In genomic region chr5:123094238-123094991, GRCm38 (mm10) we compare ENCODE assay signal across 10 mouse cellular contexts. TPM values are rescaled to one million over a fixed set of nuclear protein-coding genes. Genes with fewer than 3 reads are reported as not detected.
DNase-seq lines count a peak whose midpoint lies in the region; ATAC-seq and TF ChIP-seq lines count a peak whose summit lies in the region.
"Had no signal": no experiment of that assay in that cellular context is flagged by ENCODE, and none has a peak within 500 bp of the region (broad histone marks: within the 10 kb centered on the region; RNA-seq: fewer than 3 reads in every experiment).

No protein-coding gene starts in this region.

- TF ChIP-seq CTCF in gastrocnemius, adult 2 months (IDR thresholded peaks at IDR 0.05), result no peak

- H3K9me3 ChIP-seq in heart, embryonic 10.5 days, result no peaks in the 10 kb centered on the region
- H3K9me3 ChIP-seq in hindbrain, embryonic 14.5 days (ENCODE audit: control insufficient read depth, low read length), result no peaks in the 10 kb centered on the region
- no peaks in the 10 kb centered on the region for H3K9me3 ChIP-seq in liver, embryonic 13.5 days (replicated peaks)

- DNase-seq in heart, embryonic 10.5 days (ENCODE audit: low spot score), result no peak
- DNase-seq in heart, adult 9 months (ENCODE audit: low spot score in 2 of 2), result no peak
- DNase-seq in MEL-GATA-1-ER (ENCODE audit: extremely low read depth, low read depth), result peak; percentile 85
- peak; percentile 49 for DNase-seq in hindbrain, embryonic 14.5 days (ENCODE audit: low spot score)
- DNase-seq in liver, embryonic 13.5 days, result peak; percentile 83
- DNase-seq in gastrocnemius, adult 2 months, result no peak
- DNase-seq in gastrocnemius, postnatal 10 days, result no peak
- no peak for DNase-seq in cerebellum, adult 8-10 months

- H3K27me3 ChIP-seq in heart, embryonic 10.5 days (ENCODE audit: insufficient read depth, poor library complexity, severe bottlenecking), result no peaks in the 10 kb centered on the region
- H3K27me3 ChIP-seq in hindbrain, embryonic 14.5 days (ENCODE audit: control insufficient read depth, insufficient read depth, low read length), result no peaks in the 10 kb centered on the region
- no peaks in the 10 kb centered on the region for H3K27me3 ChIP-seq in liver, embryonic 13.5 days
- H3K27me3 ChIP-seq: CH12.LX had no signal

- peaks cover 19% of the 10 kb centered on the region; the same call in 1 of the 2 replicates for H3K36me3 ChIP-seq in heart, embryonic 10.5 days
- 0 out of 2 replicates have a peak, but pooled peaks cover 3% of the 10 kb centered on the region for H3K36me3 ChIP-seq in hindbrain, embryonic 14.5 days (replicated peaks; ENCODE audit: control insufficient read depth, insufficient read depth)
- peaks cover 32% of the 10 kb centered on the region for H3K36me3 ChIP-seq in liver, embryonic 13.5 days

- ATAC-seq in hindbrain, embryonic 14.5 days (ENCODE audit: low FRiP score), result no peak
- ATAC-seq in liver, embryonic 13.5 days (ENCODE audit: low read depth), result peak; percentile 86

- no peak overlapping the region for H3K4me3 ChIP-seq in heart, embryonic 10.5 days
- H3K4me3 ChIP-seq in hindbrain, embryonic 14.5 days (replicated peaks; ENCODE audit: low read length), result no peak overlapping the region
- H3K4me3 ChIP-seq in liver, embryonic 13.5 days (replicated peaks), result peak overlapping the region; percentile 38
- H3K4me3 ChIP-seq in gastrocnemius, adult 2 months, result no peak overlapping the region

- WGBS in heart, embryonic 10.5 days, result 80% methylated on average over 25 of the region's 25 CpGs
- WGBS in hindbrain, embryonic 14.5 days, result 73% methylated on average over 25 of the region's 25 CpGs
- 37% methylated on average over 25 of the region's 25 CpGs for WGBS in liver, embryonic 13.5 days (ENCODE audit: insufficient replicate concordance)

- H3K4me1 ChIP-seq in heart, embryonic 10.5 days, result peaks cover 14% of the 10 kb centered on the region
- H3K4me1 ChIP-seq in hindbrain, embryonic 14.5 days (replicated peaks; ENCODE audit: control insufficient read depth, insufficient read depth, low read length), result no peaks in the 10 kb centered on the region
- H3K4me1 ChIP-seq in liver, embryonic 13.5 days (replicated peaks), result peaks cover 81% of the 10 kb centered on the region

- H3K27ac ChIP-seq in heart, embryonic 10.5 days, result peak overlapping the region; percentile 59; the same call in 1 of the 2 replicates
- no peak overlapping the region for H3K27ac ChIP-seq in hindbrain, embryonic 14.5 days
- peak overlapping the region; percentile 99 for H3K27ac ChIP-seq in liver, embryonic 13.5 days
- no peak overlapping the region for H3K27ac ChIP-seq in gastrocnemius, adult 2 months

- no peak overlapping the region for H3K4me2 ChIP-seq in hindbrain, embryonic 14.5 days (replicated peaks)
- peak overlapping the region; percentile 78 for H3K4me2 ChIP-seq in liver, embryonic 13.5 days

- intact Hi-C loops in gastrocnemius, adult 2 months (cut with DNase I), result no loop called here

- no peak overlapping the region for H3K9ac ChIP-seq in hindbrain, embryonic 14.5 days
- peak overlapping the region; percentile 75 for H3K9ac ChIP-seq in liver, embryonic 13.5 days

RNA-seq across cellular contexts. Expression of gene Tmem120b, which starts 26.2 kb away (rescaled TPM):
- 13.6 and 14.3 TPM in 2 replicates for polyA plus RNA-seq in heart, embryonic 10.5 days (2016; fragmentation: Nextera tagmentation; extraction: Ambion mirVana)
- polyA plus RNA-seq in hindbrain, embryonic 14.5 days (2014; fragmentation: Nextera tagmentation; extraction: Ambion mirVana), result 13.0 and 14.0 TPM in 2 replicates
- 23.0 and 24.2 TPM in 2 replicates for polyA plus RNA-seq in liver, embryonic 13.5 days (2015; fragmentation: Nextera tagmentation; extraction: Ambion mirVana)
- total RNA-seq in gastrocnemius, adult 2 months (2021), result 10 to 100 TPM; 19.2 to 23.2 TPM
- total RNA-seq in gastrocnemius, postnatal 10 days (2021), result 10 to 100 TPM; 16.3 to 16.9 TPM

RNA-seq across cellular contexts. Expression of gene Rhof, which starts 38.1 kb away (rescaled TPM):
- 1.5 and 1.7 TPM in 2 replicates for polyA plus RNA-seq in heart, embryonic 10.5 days (2016; fragmentation: Nextera tagmentation; extraction: Ambion mirVana)
- polyA plus RNA-seq in hindbrain, embryonic 14.5 days (2014; fragmentation: Nextera tagmentation; extraction: Ambion mirVana), result 13.0 and 17.5 TPM in 2 replicates
- polyA plus RNA-seq in liver, embryonic 13.5 days (2015; fragmentation: Nextera tagmentation; extraction: Ambion mirVana), result 2.5 and 3.4 TPM in 2 replicates
- under 1 TPM; 0.28 to 0.36 TPM for total RNA-seq in gastrocnemius, adult 2 months (2021)
- total RNA-seq in gastrocnemius, postnatal 10 days (2021), result 1 to 10 TPM in 1 of 2 experiments, under 1 TPM in 1; 0.68 to 1.4 TPM

RNA-seq across cellular contexts. Expression of gene Setd1b, which starts 47.6 kb away (rescaled TPM):
- 5.4 and 9.8 TPM in 2 replicates for polyA plus RNA-seq in heart, embryonic 10.5 days (2016; fragmentation: Nextera tagmentation; extraction: Ambion mirVana)
- 12.6 and 12.7 TPM in 2 replicates for polyA plus RNA-seq in hindbrain, embryonic 14.5 days (2014; fragmentation: Nextera tagmentation; extraction: Ambion mirVana)
- polyA plus RNA-seq in liver, embryonic 13.5 days (2015; fragmentation: Nextera tagmentation; extraction: Ambion mirVana), result 3.4 and 3.8 TPM in 2 replicates
- total RNA-seq in gastrocnemius, adult 2 months (2021), result 10 to 100 TPM in 1 of 2 experiments, 1 to 10 TPM in 1; 9.8 to 11.3 TPM
- 10 to 100 TPM; 11.0 to 17.1 TPM for total RNA-seq in gastrocnemius, postnatal 10 days (2021)

RNA-seq across cellular contexts. Expression of gene Morn3, which starts 47.6 kb away (rescaled TPM):
- not detected in 2 replicates for polyA plus RNA-seq in heart, embryonic 10.5 days (2016; fragmentation: Nextera tagmentation; extraction: Ambion mirVana)
- 0.79 TPM in 1 of 2 replicates, not detected in the other for polyA plus RNA-seq in hindbrain, embryonic 14.5 days (2014; fragmentation: Nextera tagmentation; extraction: Ambion mirVana)
- polyA plus RNA-seq in liver, embryonic 13.5 days (2015; fragmentation: Nextera tagmentation; extraction: Ambion mirVana), result not detected in 2 replicates
- total RNA-seq in gastrocnemius, adult 2 months (2021), result not detected
- total RNA-seq in gastrocnemius, postnatal 10 days (2021), result not detected
- total RNA-seq: CH12.LX had no signal
- polyA plus RNA-seq: heart, postnatal 0 days had no signal

Comparison
In these comparisons a context has a peak if more than half of its experiments do, and no peak if none do; other contexts are left out.
1. DNase-seq: peak in MEL-GATA-1-ER (single experiment), hindbrain, embryonic 14.5 days (single experiment) and liver, embryonic 13.5 days (single experiment); none in heart, embryonic 10.5 days (single experiment), heart, adult 9 months (0 of 2), gastrocnemius, adult 2 months (single experiment), gastrocnemius, postnatal 10 days (single experiment) and cerebellum, adult 8-10 months (single experiment).
2. H3K27ac ChIP-seq: peak in heart, embryonic 10.5 days (single experiment) and liver, embryonic 13.5 days (single experiment); none in hindbrain, embryonic 14.5 days (single experiment) and gastrocnemius, adult 2 months (single experiment).